12 mouse cellular contexts compared by ENCODE assay signal in the genomic region with DNA sequence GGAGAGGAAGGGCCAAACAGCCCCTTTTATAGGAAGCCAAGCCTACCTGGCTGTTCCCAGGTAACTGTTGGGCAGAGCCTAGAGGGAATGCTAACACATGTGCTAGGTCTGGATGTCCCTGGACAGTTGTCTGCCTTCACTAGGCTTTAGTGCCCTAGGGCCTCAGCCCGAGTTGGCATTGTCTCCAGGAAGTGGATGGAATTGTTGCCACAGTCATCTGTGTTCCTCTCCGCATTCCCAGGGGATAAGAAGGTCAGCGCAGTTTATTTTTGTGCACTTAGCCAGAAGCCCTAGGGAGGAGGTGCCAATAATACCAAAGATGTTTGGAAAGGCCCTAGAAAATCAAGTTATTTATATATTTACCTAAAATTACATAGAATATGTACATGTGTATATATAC.
DNase-seq lines count a peak whose midpoint lies in the region; ATAC-seq lines count a peak whose summit lies in the region.
"Had no signal": no experiment of that assay in that cellular context is flagged by ENCODE, and none has a peak within 500 bp of the region (broad histone marks: within the 10 kb centered on the region; RNA-seq: fewer than 3 reads in every experiment).

No protein-coding gene starts in this region.

- no peaks in the 10 kb centered on the region for H3K27me3 ChIP-seq in heart, embryonic 11.5 days (ENCODE audit: control insufficient read depth, insufficient read depth, low read length)
- H3K27me3 ChIP-seq in heart, embryonic 13.5 days (replicated peaks): no peaks in the 10 kb centered on the region
- H3K27me3 ChIP-seq: hindbrain, embryonic 12.5 days; limb, embryonic 15.5 days; neural tube, embryonic 12.5 days had no signal

- no peak overlapping the region for H3K4me3 ChIP-seq in heart, embryonic 11.5 days (ENCODE audit: low read depth, low read length)
- no peak overlapping the region for H3K4me3 ChIP-seq in heart, embryonic 13.5 days
- H3K4me3 ChIP-seq: hindbrain, embryonic 12.5 days; layer of hippocampus, adult 2 months; limb, embryonic 15.5 days; neural tube, embryonic 12.5 days had no signal

- H3K27ac ChIP-seq in heart, embryonic 11.5 days (ENCODE audit: low read depth, low read length): no peak overlapping the region
- H3K27ac ChIP-seq in heart, embryonic 13.5 days (replicated peaks): peak overlapping the region; percentile 56
- H3K27ac ChIP-seq: hindbrain, embryonic 12.5 days; layer of hippocampus, adult 2 months; limb, embryonic 15.5 days; neural tube, embryonic 12.5 days had no signal

- H3K4me1 ChIP-seq in heart, embryonic 11.5 days (ENCODE audit: control insufficient read depth, insufficient read depth, low read length): peaks cover 19% of the 10 kb centered on the region
- peaks cover 47% of the 10 kb centered on the region for H3K4me1 ChIP-seq in heart, embryonic 13.5 days
- H3K4me1 ChIP-seq: neural tube, embryonic 12.5 days had no signal

- H3K36me3 ChIP-seq in heart, embryonic 11.5 days (ENCODE audit: control insufficient read depth, insufficient read depth, low read length): no peaks in the 10 kb centered on the region
- 0 out of 2 replicates have a peak, but pooled peaks cover 3% of the 10 kb centered on the region for H3K36me3 ChIP-seq in heart, embryonic 13.5 days
- H3K36me3 ChIP-seq: hindbrain, embryonic 12.5 days; limb, embryonic 15.5 days had no signal

- WGBS in heart, embryonic 11.5 days (ENCODE audit: insufficient replicate concordance): 43% methylated on average over 3 of the region's 3 CpGs
- WGBS in heart, embryonic 13.5 days: 24% methylated on average over 3 of the region's 3 CpGs

- no peak for ATAC-seq in heart, embryonic 11.5 days (replicated peaks; ENCODE audit: insufficient number of reproducible peaks, low FRiP score, low TSS enrichment)
- ATAC-seq in heart, embryonic 13.5 days (ENCODE audit: extremely low read depth, insufficient number of reproducible peaks, low FRiP score, low TSS enrichment): no peak
- ATAC-seq: forebrain, embryonic 14.5 days had no signal

- H3K4me2 ChIP-seq in heart, embryonic 11.5 days: no peak overlapping the region
- H3K4me2 ChIP-seq in heart, embryonic 13.5 days: no peak overlapping the region
- H3K4me2 ChIP-seq: hindbrain, embryonic 12.5 days; limb, embryonic 15.5 days; neural tube, embryonic 12.5 days had no signal

- H3K9ac ChIP-seq in heart, embryonic 11.5 days (ENCODE audit: low read depth, low read length): no peak overlapping the region
- H3K9ac ChIP-seq in heart, embryonic 13.5 days: no peak overlapping the region
- H3K9ac ChIP-seq: hindbrain, embryonic 12.5 days; limb, embryonic 15.5 days; neural tube, embryonic 12.5 days had no signal

- H3K9me3 ChIP-seq in heart, embryonic 11.5 days (replicated peaks; ENCODE audit: control insufficient read depth, low read length): no peaks in the 10 kb centered on the region
- H3K9me3 ChIP-seq in heart, embryonic 13.5 days: no peaks in the 10 kb centered on the region
- H3K9me3 ChIP-seq: hindbrain, embryonic 12.5 days; limb, embryonic 15.5 days; neural tube, embryonic 12.5 days had no signal

- DNase-seq in heart, adult 18-20 months: peak; percentile 44 to 71
- peak; percentile 35 for DNase-seq in lung, postnatal 36 days
- no peak for DNase-seq in lung, postnatal 4 days
- no peak for DNase-seq in cerebellum, adult 11-12 months
- DNase-seq in right cerebral cortex, adult 18-20 months: no peak

Comparison
In these comparisons a context has a peak if more than half of its experiments do, and no peak if none do; other contexts are left out.
1. DNase-seq: peak in heart, adult 18-20 months (2 of 2) and lung, postnatal 36 days (single experiment); none in lung, postnatal 4 days (0 of 2), cerebellum, adult 11-12 months (single experiment) and right cerebral cortex, adult 18-20 months (single experiment).